Mouse (Mus musculus) neural tube, embryonic 12.5 days (tissue): ENCODE results near the gene Olfr666. TPM values are rescaled to one million over a fixed set of nuclear protein-coding genes. Genes with fewer than 3 reads are reported as not detected.

Experiments used
- polyA plus RNA-seq: library from polyadenylated mRNA; unstranded; fragments of >200 nt; fragmentation: Nextera tagmentation; extraction: Ambion mirVana; gene quantifications from 2 replicates; pipeline ENCODE4 v1.2.1, GENCODE M21; 2016

The Olfr666 gene
- polyA plus RNA-seq, 1 experiment from 2014 or later, result not detected

Other genes with a start within 250 kb of the Olfr666 start
- 0.06 and 0.09 TPM in 2 replicates for gene Olfr658, start 248.6 kb downstream of the Olfr666 start, polyA plus RNA-seq
- not detected in 2 replicates for gene Olfr659, start 229.2 kb downstream of the Olfr666 start, polyA plus RNA-seq
- not detected in 2 replicates for gene Olfr661, start 209.5 kb downstream of the Olfr666 start, polyA plus RNA-seq
- gene Usp17le, start 118.5 kb downstream of the Olfr666 start, polyA plus RNA-seq, result not detected in 2 replicates
- gene Usp17lb, start 53.3 kb downstream of the Olfr666 start, polyA plus RNA-seq, result not detected in 2 replicates
- not detected in 2 replicates for gene Usp17la, start 38.9 kb downstream of the Olfr666 start, polyA plus RNA-seq
- gene Olfr665, start 17.9 kb downstream of the Olfr666 start, polyA plus RNA-seq, result not detected in 2 replicates
- gene Olfr667, start 25.5 kb upstream of the Olfr666 start, polyA plus RNA-seq, result not detected in 2 replicates
- gene Olfr668, start 32.1 kb upstream of the Olfr666 start, polyA plus RNA-seq, result not detected in 2 replicates
- gene Olfr669, start 38.3 kb upstream of the Olfr666 start, polyA plus RNA-seq, result not detected in 2 replicates
- not detected in 2 replicates for gene Olfr670, start 66.7 kb upstream of the Olfr666 start, polyA plus RNA-seq
- gene Olfr671, start 83.2 kb upstream of the Olfr666 start, polyA plus RNA-seq, result not detected in 2 replicates
- gene Olfr672, start 106.1 kb upstream of the Olfr666 start, polyA plus RNA-seq, result not detected in 2 replicates
- not detected in 2 replicates for gene Olfr675, start 132.5 kb upstream of the Olfr666 start, polyA plus RNA-seq
- not detected in 2 replicates for gene Olfr676, start 136.7 kb upstream of the Olfr666 start, polyA plus RNA-seq
- gene Olfr677, start 155.4 kb upstream of the Olfr666 start, polyA plus RNA-seq, result not detected in 2 replicates
- not detected in 2 replicates for gene Olfr678, start 168.5 kb upstream of the Olfr666 start, polyA plus RNA-seq
- not detected in 2 replicates for gene Olfr679, start 185.3 kb upstream of the Olfr666 start, polyA plus RNA-seq
- not detected in 2 replicates for gene Olfr680-ps1, start 196.9 kb upstream of the Olfr666 start, polyA plus RNA-seq
- not detected in 2 replicates for gene Olfr681, start 220.9 kb upstream of the Olfr666 start, polyA plus RNA-seq